Mouse (Mus musculus) cortical plate, adult 2 months (tissue): Measurements from ENCODE around the gene Mapk13. TPM values are rescaled to one million over a fixed set of nuclear protein-coding genes. Genes with fewer than 3 reads are reported as not detected.
"Not testable (repeated sequence)": the region's sequence is repeated elsewhere in the genome, so short reads cannot be mapped to it uniquely, and the experiment has no call there.

Experiments
- H3K27ac ChIP-seq: fragments of 200-500 bp; 2 replicates; pipeline ENCODE4 v1.5.1; 2012; ENCODE audit warnings: low read length, control low read depth, inconsistent platforms; ENCODE audit not compliant: insufficient read depth
- H3K4me1 ChIP-seq: fragments of 200-500 bp; 2 replicates; pipeline ENCODE4 v1.6.1; 2011; ENCODE audit warnings: low read length; ENCODE audit not compliant: control insufficient read depth, insufficient read depth
- H3K4me3 ChIP-seq: fragments of 200-500 bp; 2 replicates; pipeline ENCODE4 v1.5.1; 2011; ENCODE audit warnings: mild to moderate bottlenecking, low read length, control low read depth; ENCODE audit not compliant: insufficient read depth
- CTCF ChIP-seq: fragments of 200-500 bp; IDR thresholded peaks from 2 replicates; pipeline ENCODE4 v1.5.1; 2011; ENCODE audit warnings: mild to moderate bottlenecking, control low read depth, low read length; ENCODE audit not compliant: insufficient read depth; ENCODE audit errors: extremely low read depth
- POLR2A ChIP-seq: fragments of 200-500 bp; IDR thresholded peaks from 2 replicates; pipeline ENCODE4 v1.6.1; 2011; ENCODE audit warnings: mild to moderate bottlenecking, low read length, control low read depth; ENCODE audit not compliant: insufficient read depth; ENCODE audit errors: extremely low read depth
- polyA plus RNA-seq: library from polyadenylated mRNA; depleted of rRNA; stranded (reverse); fragments of >200 nt; gene quantifications from 2 replicates; pipeline ENCODE4 v1.2.3, GENCODE M21; 2012; rRNA removed

The Mapk13 gene
- 1.4 and 1.8 TPM in 2 replicates for polyA plus RNA-seq

- TF ChIP-seq CTCF: no peak
- no peak for TF ChIP-seq POLR2A
- no peaks in the 10 kb centered on the region for H3K4me1 ChIP-seq
- H3K4me3 ChIP-seq: peak within 1 kb of the TSS; percentile 10; the same call in 1 of the 2 replicates
- no peak within 1 kb of the TSS for H3K27ac ChIP-seq
Measured at GRCm38 (mm10) chr17:28769121-28769874, at the start of gene Mapk13. TSS of gene Mapk13 (plus strand) at chr17:28769297.

DNA sequence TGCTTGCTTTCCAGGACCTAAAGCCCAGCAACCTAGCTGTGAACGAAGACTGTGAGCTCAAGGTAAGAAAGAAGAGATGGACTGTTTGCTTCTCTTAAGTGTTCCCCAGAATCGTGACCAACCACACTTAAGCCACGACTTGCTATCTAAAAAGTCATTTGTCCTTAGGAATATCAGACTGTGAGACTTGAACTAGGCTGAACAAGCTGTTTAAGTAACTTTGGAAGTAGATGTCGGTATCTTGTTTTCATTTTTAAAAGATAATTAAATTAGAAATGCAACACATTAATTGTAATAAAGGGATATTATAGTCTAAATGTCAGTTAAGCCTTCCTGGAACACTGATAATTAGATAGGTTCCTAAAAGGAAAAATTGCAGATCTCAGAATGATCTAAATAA is 43.3 kb upstream of the Mapk13 start, which contains the start of gene AC170998.1:
Gene AC170998.1, plus strand, starts transcription at position 301 of the 400 bp plus-strand sequence.
- Histone ChIP-seq H3K27ac (no peak within 1 kb of the TSS), H3K4me3 (no peak within 1 kb of the TSS), H3K4me1 (no peaks in the 10 kb centered on the region)
- TF ChIP-seq CTCF: no peak
- no peak for TF ChIP-seq POLR2A

DNA sequence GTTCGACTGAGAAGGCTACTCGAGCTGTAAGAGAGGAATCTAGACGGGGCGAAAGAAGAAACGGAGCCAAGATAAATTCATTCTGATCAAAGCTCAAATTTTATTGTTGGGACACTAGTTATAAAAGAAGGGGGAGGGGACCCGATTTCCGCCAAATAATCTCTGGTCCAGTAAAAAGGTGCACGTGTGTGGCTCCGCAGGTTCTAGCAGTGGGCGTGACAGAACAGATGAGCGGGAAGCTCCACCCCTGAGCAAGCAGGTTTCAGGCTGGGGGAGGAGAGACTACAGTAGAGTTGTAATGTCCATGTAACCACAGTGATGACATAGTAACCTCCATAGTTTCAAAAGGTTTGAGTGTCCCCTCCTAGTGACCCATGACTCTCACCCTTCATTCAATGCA is 41.6 kb upstream of the Mapk13 start:
- H3K4me1 ChIP-seq, H3K27ac ChIP-seq, H3K4me3 ChIP-seq: not testable (repeated sequence)

DNA sequence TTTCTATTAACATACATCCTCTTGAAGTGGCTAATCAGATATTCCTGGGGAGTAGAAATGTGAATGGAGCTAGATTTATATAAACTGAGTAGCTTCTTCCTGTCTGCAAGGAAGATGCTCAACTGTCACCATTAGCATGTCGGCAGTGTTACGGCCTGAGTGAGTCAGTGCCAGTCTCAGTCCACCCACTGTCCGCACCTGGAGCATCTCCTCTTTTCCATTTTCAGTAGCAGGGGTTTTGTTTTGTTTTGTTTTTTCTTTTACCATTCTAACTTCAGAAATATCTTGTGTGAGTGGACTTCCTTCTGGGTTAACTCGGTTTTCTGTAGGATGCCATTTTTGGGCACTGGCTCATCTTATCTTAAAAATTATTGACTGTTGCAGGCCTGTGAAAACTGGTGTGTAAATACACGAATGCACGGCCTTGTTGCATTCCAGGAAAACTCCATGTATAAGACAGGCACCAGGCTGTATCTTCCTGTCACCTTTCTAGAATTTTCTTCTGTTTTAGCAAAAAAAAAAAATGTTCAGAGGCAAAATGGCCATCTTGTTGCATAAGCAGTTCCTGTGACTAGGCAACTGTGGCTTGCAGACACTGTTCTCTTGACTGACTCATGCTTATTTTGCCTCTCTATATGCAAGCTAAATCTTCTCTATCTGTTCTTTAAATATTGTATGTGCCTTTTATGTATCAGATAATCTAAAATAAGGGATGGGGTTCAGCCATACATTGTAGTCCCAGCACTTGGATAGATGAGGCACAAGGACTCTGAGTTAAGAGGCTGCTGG is 33.6 kb upstream of the Mapk13 start:
- TF ChIP-seq POLR2A: no peak
- no peak for TF ChIP-seq CTCF
- Histone ChIP-seq H3K4me3 (no peak overlapping the region), H3K4me1 (peaks cover 7% of the 10 kb centered on the region), H3K27ac (peak overlapping the region; percentile 41)

DNA sequence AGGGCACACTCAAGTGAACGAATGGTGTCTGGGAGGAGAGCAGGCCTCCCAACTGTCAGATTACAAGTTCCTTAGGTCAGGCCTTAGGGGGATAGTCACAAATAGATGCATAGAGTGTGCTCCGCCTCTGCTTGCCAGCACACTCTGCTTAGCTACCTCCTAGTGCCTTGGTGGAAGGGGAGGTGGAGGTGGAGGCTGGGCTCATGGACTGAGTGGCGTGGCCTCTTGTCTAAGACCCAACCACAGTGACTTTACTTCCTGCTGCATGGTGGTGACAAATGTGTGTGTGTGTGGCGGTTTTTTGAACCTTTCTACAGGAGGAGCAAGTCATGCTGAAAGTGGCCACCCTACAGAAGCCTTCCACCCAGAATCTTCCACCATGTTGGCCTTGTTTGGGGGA is 32.6 kb upstream of the Mapk13 start:
- TF ChIP-seq POLR2A (no peak), CTCF (no peak)

GRCm38 (mm10) chr17:28737973-28738372 is 31.1 kb upstream of the Mapk13 start:
- Histone ChIP-seq H3K4me1 (peaks cover 14% of the 10 kb centered on the region), H3K4me3 (no peak overlapping the region), H3K27ac (no peak overlapping the region)
- TF ChIP-seq POLR2A (no peak), CTCF (no peak)

More for the DNA sequence above, 32.6 kb upstream of the Mapk13 start:
- Histone ChIP-seq H3K4me1 (peaks cover 8% of the 10 kb centered on the region), H3K27ac (peak overlapping the region; percentile 41; the same call in 1 of the 2 replicates), H3K4me3 (no peak overlapping the region)

DNA sequence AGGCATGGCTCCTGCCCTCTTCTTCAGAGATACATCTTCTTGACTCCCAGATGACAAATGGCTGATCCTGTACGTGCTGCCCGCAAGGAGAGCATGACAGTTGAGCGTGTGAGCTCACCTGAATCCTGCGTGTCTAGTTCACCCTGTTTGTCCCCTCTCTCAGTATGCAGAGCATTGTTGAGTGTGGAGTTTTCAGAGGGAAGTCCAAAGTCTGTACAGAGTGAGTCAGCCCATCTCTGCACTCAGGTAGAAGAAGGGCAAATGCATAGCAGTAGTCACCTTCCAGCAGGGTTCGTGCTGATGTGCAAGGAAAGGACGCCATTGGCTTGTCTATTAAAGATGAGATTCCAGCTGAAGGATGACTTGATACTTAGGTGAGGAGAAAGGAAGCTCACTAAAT is 29.9 kb upstream of the Mapk13 start:
- H3K4me1 ChIP-seq: peaks cover 14% of the 10 kb centered on the region
- H3K4me3 ChIP-seq: no peak overlapping the region
- TF ChIP-seq CTCF (no peak), POLR2A (no peak)
- H3K27ac ChIP-seq: no peak overlapping the region

- H3K27ac ChIP-seq: peak overlapping the region; percentile 38; the same call in 1 of the 2 replicates
- H3K4me1 ChIP-seq: peaks cover 11% of the 10 kb centered on the region; the same call in 1 of the 2 replicates
- no peak overlapping the region for H3K4me3 ChIP-seq
- TF ChIP-seq POLR2A: 0 out of 2 replicates have a peak, but pooled peaks have one; percentile 11
- TF ChIP-seq CTCF: no peak
Measured at GRCm38 (mm10) chr17:28743145-28743866, 25.8 kb upstream of the Mapk13 start.

- Histone ChIP-seq H3K4me3 (no peak overlapping the region), H3K27ac (no peak overlapping the region), H3K4me1 (peaks cover 11% of the 10 kb centered on the region; the same call in 1 of the 2 replicates)
- TF ChIP-seq POLR2A: no peak
- no peak for TF ChIP-seq CTCF
Measured at GRCm38 (mm10) chr17:28743916-28744315, 25.2 kb upstream of the Mapk13 start.
